ENCODE assay signal across 20 mouse cellular contexts in the genomic region with DNA sequence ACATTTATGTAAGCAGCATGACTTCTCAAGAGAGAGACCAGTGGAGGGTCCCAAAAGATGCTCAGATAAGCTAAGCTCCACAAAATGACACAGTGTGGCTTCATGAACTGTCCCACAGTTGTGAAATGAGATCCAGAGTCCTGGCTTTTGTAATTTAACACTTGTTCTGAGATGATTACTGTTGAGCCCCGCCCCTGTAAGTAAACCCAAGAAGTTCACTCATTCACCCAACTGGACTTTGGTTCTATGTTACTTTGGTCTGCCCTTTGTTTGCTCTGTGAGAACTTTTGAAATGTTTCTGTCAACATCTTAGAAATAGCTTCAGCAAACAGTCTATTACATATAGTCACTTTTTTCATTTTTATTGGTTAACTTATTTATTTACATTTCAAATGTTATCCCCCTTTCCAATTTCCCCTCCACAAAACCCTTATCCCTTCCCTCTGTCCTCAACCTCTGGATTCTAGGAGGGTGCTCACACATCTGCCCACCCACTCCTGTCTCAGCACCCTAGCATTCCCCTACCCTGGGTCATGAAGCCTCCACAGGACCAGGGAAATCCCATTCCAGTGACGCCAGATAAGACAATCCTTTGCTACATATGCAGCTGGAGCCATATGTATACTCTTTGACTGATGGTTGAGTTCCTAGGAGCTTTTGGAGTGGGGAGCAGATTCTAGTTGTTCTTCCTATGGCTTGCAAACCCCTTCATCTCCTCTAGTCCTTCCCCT.
DNase-seq lines count a peak whose midpoint lies in the region; ATAC-seq and TF ChIP-seq lines count a peak whose summit lies in the region.
"Had no signal": no experiment of that assay in that cellular context is flagged by ENCODE, and none has a peak within 500 bp of the region (broad histone marks: within the 10 kb centered on the region; RNA-seq: fewer than 3 reads in every experiment).

No protein-coding gene starts in this region.

- DNase-seq in kidney, adult 8-10 months, result peak; percentile 1 to 11
- no peak for DNase-seq in kidney, postnatal 25 days
- no peak for DNase-seq in liver, postnatal 0 days
- DNase-seq in liver, embryonic 11.5 days (ENCODE audit: low spot score), result no peak
- DNase-seq in left cerebral cortex, postnatal 36 days (ENCODE audit: low spot score in 2 of 2), result no peak
- no peak for DNase-seq in testis, postnatal 10 days (ENCODE audit: low spot score)
- DNase-seq: adrenal gland, postnatal 14 days; cerebellum, adult 11-12 months; cerebellum, adult 9-10 months; cerebellum, postnatal 25 days; forebrain, postnatal 0 days; gastrocnemius, postnatal 14 days had no signal

- no peaks in the 10 kb centered on the region for H3K36me3 ChIP-seq in liver, postnatal 0 days (replicated peaks; ENCODE audit: insufficient read depth, low read length)
- H3K36me3 ChIP-seq in liver, embryonic 11.5 days (ENCODE audit: control insufficient read depth, insufficient read depth, low read length), result no peaks in the 10 kb centered on the region
- H3K36me3 ChIP-seq in stomach, embryonic 16.5 days (ENCODE audit: control insufficient read depth, insufficient read depth, low read length), result no peaks in the 10 kb centered on the region
- H3K36me3 ChIP-seq: embryonic facial prominence, embryonic 10.5 days; heart, embryonic 12.5 days; hindbrain, embryonic 10.5 days had no signal

- no peak overlapping the region for H3K4me3 ChIP-seq in liver, postnatal 0 days (ENCODE audit: low read depth, low read length)
- no peak overlapping the region for H3K4me3 ChIP-seq in liver, embryonic 11.5 days (ENCODE audit: low read depth, low read length)
- H3K4me3 ChIP-seq in stomach, embryonic 16.5 days (replicated peaks; ENCODE audit: low read length), result no peak overlapping the region
- H3K4me3 ChIP-seq: embryonic facial prominence, embryonic 10.5 days; forebrain, embryonic 13.5 days; heart, embryonic 12.5 days; hindbrain, embryonic 10.5 days had no signal

- intact Hi-C loops in left cerebral cortex, postnatal 36 days (cut with DNase I), result no loop called here

- no peak overlapping the region for H3K27ac ChIP-seq in liver, postnatal 0 days (ENCODE audit: low read depth)
- H3K27ac ChIP-seq in liver, embryonic 11.5 days (ENCODE audit: low read depth, low read length), result no peak overlapping the region
- H3K27ac ChIP-seq in stomach, embryonic 16.5 days (ENCODE audit: low read length), result 0 out of 2 replicates have a peak overlapping the region, but pooled peaks have one; percentile 27
- H3K27ac ChIP-seq: embryonic facial prominence, embryonic 10.5 days; forebrain, embryonic 13.5 days; hindbrain, embryonic 10.5 days had no signal

- peak; percentile 85 for ATAC-seq in liver, postnatal 0 days
- ATAC-seq in liver, embryonic 11.5 days (replicated peaks; ENCODE audit: low FRiP score), result no peak
- peak; percentile 71; the same call in 1 of the 2 replicates for ATAC-seq in stomach, embryonic 16.5 days (ENCODE audit: insufficient read depth, low FRiP score)
- ATAC-seq: activated CD4-positive, CD25-positive, alpha-beta regulatory T cell, adult 4 months; forebrain, embryonic 13.5 days; forebrain, postnatal 0 days; Patski had no signal

- no peaks in the 10 kb centered on the region for H3K9me3 ChIP-seq in liver, postnatal 0 days (ENCODE audit: low read length)
- no peaks in the 10 kb centered on the region for H3K9me3 ChIP-seq in liver, embryonic 11.5 days (ENCODE audit: control insufficient read depth, low read length)
- H3K9me3 ChIP-seq in stomach, embryonic 16.5 days (replicated peaks; ENCODE audit: control insufficient read depth, low read length), result no peaks in the 10 kb centered on the region
- H3K9me3 ChIP-seq: embryonic facial prominence, embryonic 10.5 days; forebrain, embryonic 13.5 days; heart, embryonic 12.5 days; hindbrain, embryonic 10.5 days had no signal

- no peaks in the 10 kb centered on the region for H3K4me1 ChIP-seq in liver, postnatal 0 days (ENCODE audit: insufficient read depth)
- H3K4me1 ChIP-seq in liver, embryonic 11.5 days (replicated peaks; ENCODE audit: control insufficient read depth, insufficient read depth, low read length), result no peaks in the 10 kb centered on the region
- H3K4me1 ChIP-seq in stomach, embryonic 16.5 days (ENCODE audit: control insufficient read depth, insufficient read depth, low read length), result 0 out of 2 replicates have a peak, but pooled peaks cover 3% of the 10 kb centered on the region
- H3K4me1 ChIP-seq: embryonic facial prominence, embryonic 10.5 days; forebrain, embryonic 13.5 days; heart, embryonic 12.5 days; hindbrain, embryonic 10.5 days had no signal

- 0 out of 2 replicates have a peak, but pooled peaks have one; percentile 39 for TF ChIP-seq EP300 in liver, postnatal 0 days (IDR thresholded peaks at IDR 0.05; ENCODE audit: low read depth)

- no peak overlapping the region for H3K4me2 ChIP-seq in liver, postnatal 0 days (ENCODE audit: low read depth, low read length)
- no peak overlapping the region for H3K4me2 ChIP-seq in liver, embryonic 11.5 days
- no peak overlapping the region for H3K4me2 ChIP-seq in stomach, embryonic 16.5 days (ENCODE audit: low read depth, low read length)
- H3K4me2 ChIP-seq: forebrain, embryonic 13.5 days; heart, embryonic 12.5 days had no signal

- no peaks in the 10 kb centered on the region for H3K27me3 ChIP-seq in liver, postnatal 0 days (ENCODE audit: insufficient read depth, low read length)
- H3K27me3 ChIP-seq in liver, embryonic 11.5 days (replicated peaks; ENCODE audit: control insufficient read depth, insufficient read depth, low read length), result no peaks in the 10 kb centered on the region
- H3K27me3 ChIP-seq in stomach, embryonic 16.5 days (ENCODE audit: control insufficient read depth, insufficient read depth, low read length), result no peaks in the 10 kb centered on the region
- H3K27me3 ChIP-seq: CH12.LX; forebrain, embryonic 13.5 days; heart, embryonic 12.5 days; Patski had no signal

- TF ChIP-seq CTCF in liver, postnatal 0 days (IDR thresholded peaks at IDR 0.05; ENCODE audit: low read depth), result no peak

- 55% methylated on average over 2 of the region's 2 CpGs for WGBS in liver, postnatal 0 days (ENCODE audit: insufficient replicate concordance)
- WGBS in liver, embryonic 11.5 days, result 78% methylated on average over 2 of the region's 2 CpGs
- WGBS in stomach, embryonic 16.5 days, result 80% methylated on average over 2 of the region's 2 CpGs

- no peak overlapping the region for H3K9ac ChIP-seq in liver, postnatal 0 days (replicated peaks)
- H3K9ac ChIP-seq in liver, embryonic 11.5 days (ENCODE audit: low read depth, low read length), result no peak overlapping the region
- H3K9ac ChIP-seq in stomach, embryonic 16.5 days (ENCODE audit: low read length), result no peak overlapping the region
- H3K9ac ChIP-seq: forebrain, embryonic 13.5 days; forebrain, postnatal 0 days; heart, embryonic 12.5 days had no signal

Comparison
In these comparisons a context has a peak if more than half of its experiments do, and no peak if none do; other contexts are left out.
1. DNase-seq: peak in kidney, adult 8-10 months (2 of 2); none in kidney, postnatal 25 days (0 of 2), liver, postnatal 0 days (single experiment), liver, embryonic 11.5 days (single experiment), left cerebral cortex, postnatal 36 days (0 of 2) and testis, postnatal 10 days (single experiment).